Mouse (Mus musculus) CD4-positive, CD25-positive, alpha-beta regulatory T cell, adult 4 months (primary cell): ENCODE results near the gene Fam168a. TPM values are rescaled to one million over a fixed set of nuclear protein-coding genes. Genes with fewer than 3 reads are reported as not detected.
"Not testable (repeated sequence)": the region's sequence is repeated elsewhere in the genome, so short reads cannot be mapped to it uniquely, and the experiment has no call there.

Source experiments
- ATAC-seq: one replicate; pipeline ENCODE4 v1.8.0; 2017
- polyA plus RNA-seq, 2 experiments: library from polyadenylated mRNA; unstranded; fragments of 100-300 nt; shearing (Covaris generic); gene quantifications; one replicate each; pipeline ENCODE4 v1.2.1; 2017

Fam168a gene
- polyA plus RNA-seq, 2 experiments from 2014 or later: 21.6 to 32.8 TPM

DNA sequence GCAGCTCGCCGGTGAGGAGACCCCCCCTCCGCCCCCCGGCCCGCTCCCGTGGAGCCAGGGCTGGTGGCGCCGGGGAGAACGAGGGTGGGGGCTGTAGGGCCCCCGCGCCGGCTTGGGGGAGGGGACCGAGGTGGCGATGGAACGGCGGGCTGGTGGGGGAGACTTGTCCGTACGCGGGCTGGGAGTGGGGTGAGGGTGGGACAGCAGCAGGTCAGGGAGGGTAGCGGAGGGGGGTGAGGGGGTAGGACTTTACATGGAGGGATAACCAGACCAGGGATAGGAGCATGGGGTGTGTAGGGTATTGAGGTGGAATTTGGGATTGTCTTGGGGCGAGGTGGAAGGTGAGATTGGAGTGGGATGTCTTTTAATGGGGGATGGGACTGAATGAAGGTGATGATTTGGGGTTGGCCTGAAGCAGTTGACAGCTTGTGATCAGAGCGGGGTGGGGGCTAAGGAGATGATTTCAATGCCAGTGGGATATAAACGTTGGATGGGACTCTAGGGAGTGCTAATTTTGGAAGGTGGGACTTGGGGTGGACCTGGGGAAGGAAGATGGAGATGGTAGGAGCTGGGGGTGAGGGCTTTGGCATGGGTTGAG is 547 bp downstream of the Fam168a start:
- peak; percentile 7 for ATAC-seq

GRCm38 (mm10) chr7:100718741-100719140 is 12.3 kb downstream of the Fam168a start:
- no peak for ATAC-seq

GRCm38 (mm10) chr7:100722268-100722667 is 15.8 kb downstream of the Fam168a start:
- no peak for ATAC-seq

DNA sequence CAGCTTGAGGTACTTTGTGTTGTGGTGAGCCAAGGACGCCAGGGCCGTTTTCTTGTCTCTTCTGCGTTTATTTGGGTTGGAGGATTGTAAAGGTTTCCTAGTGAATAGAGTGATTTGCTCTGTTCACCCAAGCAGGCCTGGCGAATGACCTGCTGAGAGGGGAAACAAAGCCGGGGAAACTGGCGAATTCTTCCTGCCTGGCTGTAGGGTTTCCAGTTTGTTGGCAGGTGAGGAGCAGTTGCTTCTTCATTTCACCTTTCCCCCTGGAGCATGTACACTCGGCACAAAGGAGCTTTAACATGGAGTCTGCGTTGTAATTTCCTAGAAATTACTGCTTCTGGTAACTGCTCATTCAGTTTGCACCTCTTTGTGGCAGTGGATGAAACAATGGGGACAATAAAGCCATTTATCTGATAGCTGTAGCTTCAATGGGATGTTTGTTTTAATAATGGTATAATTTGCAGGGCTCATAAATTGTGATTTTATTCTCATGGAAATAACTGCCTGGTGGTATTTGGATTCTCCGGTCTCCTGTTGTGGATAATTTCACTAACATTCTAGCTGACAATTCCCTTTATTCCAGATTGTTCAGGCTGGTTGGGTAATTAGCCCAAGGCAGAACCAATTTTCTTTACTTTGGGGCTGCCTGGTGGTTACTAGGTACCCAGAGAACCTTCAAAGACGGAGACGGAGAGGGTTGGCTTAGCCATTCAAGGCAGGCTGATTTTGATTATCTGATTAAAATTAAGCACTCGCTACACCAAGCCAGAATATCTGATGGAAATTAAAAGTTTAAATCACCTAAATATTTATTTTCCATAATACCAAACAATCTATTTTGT is 17.2 kb downstream of the Fam168a start:
- ATAC-seq: no peak

- ATAC-seq: no peak
Measured at GRCm38 (mm10) chr7:100727538-100728085, 21.2 kb downstream of the Fam168a start.

- no peak for ATAC-seq
Measured at GRCm38 (mm10) chr7:100729778-100730177, 23.3 kb downstream of the Fam168a start.

GRCm38 (mm10) chr7:100732341-100733050 is 26.1 kb downstream of the Fam168a start:
- ATAC-seq: peak; percentile 77

GRCm38 (mm10) chr7:100733051-100733813 is 26.8 kb downstream of the Fam168a start:
- ATAC-seq: peak; percentile 56

- ATAC-seq: no peak
Measured at GRCm38 (mm10) chr7:100734201-100734600, 27.8 kb downstream of the Fam168a start.

DNA sequence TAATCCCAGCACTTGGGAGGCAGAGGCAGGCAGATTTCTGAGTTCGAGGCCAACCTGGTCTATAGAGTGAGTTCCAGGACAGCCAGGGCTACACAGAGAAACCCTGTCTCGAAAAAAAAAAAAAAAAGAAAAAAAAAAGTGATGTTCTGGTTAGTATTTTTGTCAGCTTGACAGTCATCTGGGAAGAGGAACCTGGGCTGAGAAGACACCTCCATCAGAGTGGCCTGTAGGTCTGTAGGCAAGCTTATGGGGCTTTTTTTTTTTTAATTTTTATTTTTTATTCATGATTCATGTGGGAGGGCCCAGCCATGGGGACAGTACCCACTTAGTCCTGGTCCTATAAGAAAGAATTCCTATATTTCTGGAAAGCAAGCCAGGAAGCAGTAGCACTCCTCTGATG is 28.5 kb downstream of the Fam168a start:
- ATAC-seq: not testable (repeated sequence)

- no peak for ATAC-seq
Measured at GRCm38 (mm10) chr7:100736131-100736530, 29.7 kb downstream of the Fam168a start.

GRCm38 (mm10) chr7:100744372-100744771 is 37.9 kb downstream of the Fam168a start:
- ATAC-seq: no peak

DNA sequence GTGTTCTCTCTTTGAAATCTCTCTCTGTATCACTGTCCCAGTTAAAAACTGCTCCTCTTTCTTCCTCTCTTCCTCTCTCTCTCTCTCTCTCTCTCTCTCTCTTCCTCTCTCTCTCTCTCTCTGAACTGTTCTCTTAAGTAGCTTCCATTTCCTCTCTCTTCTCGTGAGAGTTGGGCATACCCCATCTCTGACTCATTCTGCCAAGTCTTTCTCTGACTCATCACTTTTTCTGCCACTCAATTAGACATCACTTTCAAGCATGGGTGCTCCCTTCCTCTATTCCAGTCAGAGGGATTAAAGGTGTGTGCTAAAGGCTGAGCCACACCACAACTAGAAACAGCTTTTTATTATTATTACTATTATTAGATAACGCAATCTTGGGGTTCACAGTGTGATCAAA is 43.7 kb downstream of the Fam168a start:
- ATAC-seq: no peak

DNA sequence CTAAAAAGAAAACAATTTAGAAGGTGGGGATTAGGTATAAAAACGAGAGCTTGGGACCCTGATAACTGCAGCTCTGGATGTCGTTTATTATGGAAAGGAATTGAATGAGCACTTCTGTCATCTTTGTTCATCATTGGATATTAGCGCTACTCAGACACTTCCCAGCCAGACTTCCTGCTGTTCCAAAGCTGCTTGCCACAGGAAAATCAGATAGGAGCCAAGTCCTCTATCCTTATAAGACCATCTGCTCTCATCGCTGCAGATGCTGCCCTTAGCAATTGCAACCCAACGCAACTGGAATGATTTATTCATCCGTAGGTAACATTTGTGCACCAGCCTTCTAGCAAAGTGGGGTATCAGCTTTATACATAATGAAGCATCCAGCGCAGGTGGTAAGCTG is 52.3 kb downstream of the Fam168a start:
- no peak for ATAC-seq

GRCm38 (mm10) chr7:100762726-100763125 is 56.3 kb downstream of the Fam168a start:
- ATAC-seq: no peak

DNA sequence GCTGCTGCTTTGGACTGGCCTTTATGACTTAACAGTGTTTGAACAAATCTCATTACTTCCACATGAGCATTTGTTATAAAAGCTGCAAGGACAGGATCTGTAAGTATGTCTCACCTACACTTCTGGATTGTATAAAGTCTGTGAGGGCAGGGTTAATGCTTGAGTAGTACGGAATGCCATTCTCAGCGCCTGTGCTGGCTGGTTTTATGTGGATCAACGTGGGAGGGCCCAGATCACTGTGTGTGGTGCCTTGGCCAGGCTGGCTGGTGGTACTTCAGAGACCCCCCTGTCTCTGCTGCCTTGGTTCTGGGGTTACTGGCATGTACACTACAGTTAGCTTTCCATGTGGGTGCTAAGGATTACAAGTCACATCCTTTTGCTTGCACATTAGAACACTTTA is 61.1 kb downstream of the Fam168a start:
- no peak for ATAC-seq

DNA sequence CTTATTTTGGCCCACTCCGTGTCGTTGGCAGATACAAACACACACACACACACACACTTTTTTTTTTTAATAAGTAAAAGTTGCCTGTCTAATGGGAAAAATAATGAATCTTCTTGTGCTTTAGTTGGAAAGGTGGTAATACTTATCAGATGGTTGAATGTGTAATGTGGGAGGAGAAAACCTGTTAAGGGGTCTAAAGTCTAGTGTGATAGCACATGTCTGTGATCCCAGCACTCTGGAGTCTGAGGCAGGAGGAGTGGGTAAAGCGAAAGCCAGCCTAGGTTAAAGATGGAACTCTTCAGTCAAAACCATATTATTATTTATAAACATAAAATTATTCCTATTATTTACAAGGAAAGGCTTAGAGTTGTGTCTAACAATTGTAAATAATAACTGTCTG is 61.6 kb downstream of the Fam168a start:
- ATAC-seq: no peak

DNA sequence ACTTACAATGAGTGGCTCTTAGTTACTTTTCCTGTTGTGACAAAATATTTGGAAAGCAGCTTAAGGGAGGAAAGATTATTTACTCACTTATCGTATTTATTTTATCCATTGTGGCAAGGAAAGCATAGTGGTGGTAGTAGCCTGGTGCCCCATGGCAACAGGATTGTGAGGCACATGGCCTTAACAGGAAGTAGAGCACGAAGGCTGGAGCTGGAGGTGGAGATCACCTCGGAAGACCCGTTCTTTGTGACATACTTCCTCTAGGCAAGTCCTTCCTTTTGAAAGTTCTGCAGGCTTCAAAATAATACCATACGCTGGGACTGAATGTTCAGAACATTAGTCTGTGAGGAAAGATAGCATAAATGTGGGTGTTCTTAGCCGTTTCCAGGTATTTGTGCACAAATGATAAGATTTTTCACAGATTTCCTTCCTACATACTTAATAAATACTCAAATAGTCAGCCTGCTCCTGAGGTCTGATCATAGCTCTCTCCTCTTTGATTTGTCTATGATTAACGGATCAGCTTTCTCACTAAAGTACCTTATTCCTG is 63.2 kb downstream of the Fam168a start:
- no peak for ATAC-seq

DNA sequence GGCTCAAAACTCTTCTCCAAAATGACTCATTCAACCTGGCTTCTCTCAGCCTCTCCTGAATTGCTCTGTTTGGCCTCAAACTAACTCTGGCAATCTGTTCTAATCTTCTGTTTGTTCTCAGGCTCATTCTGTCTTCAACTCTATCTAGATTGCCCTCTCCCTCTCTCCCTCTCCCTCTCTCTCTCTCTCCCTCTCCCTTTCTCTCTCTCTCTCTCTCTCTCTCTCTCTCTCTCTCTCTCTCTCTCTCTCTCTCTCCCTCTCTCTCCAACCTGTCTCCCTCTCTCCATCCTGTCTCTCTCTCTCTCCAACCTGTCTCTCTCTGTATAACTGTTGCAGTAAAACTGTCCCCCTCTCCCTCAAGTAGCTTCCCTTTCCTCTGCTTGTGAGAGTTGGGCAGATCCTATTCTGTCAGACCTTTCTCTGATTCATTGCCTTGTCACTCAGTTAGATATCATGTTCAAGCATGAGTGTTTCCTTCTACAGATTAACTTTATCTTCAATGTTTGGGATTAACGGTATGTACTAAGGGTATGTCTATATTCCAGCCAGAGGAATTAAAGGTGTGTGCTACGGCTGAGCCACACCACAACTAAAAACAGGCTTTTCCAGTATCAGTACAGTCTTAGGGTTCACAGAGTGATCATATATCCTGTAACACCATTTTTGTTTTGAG is 64.4 kb downstream of the Fam168a start:
- no peak for ATAC-seq

GRCm38 (mm10) chr7:100774189-100774588 is 67.8 kb downstream of the Fam168a start:
- no peak for ATAC-seq

GRCm38 (mm10) chr7:100775810-100776209 is 69.4 kb downstream of the Fam168a start:
- no peak for ATAC-seq

DNA sequence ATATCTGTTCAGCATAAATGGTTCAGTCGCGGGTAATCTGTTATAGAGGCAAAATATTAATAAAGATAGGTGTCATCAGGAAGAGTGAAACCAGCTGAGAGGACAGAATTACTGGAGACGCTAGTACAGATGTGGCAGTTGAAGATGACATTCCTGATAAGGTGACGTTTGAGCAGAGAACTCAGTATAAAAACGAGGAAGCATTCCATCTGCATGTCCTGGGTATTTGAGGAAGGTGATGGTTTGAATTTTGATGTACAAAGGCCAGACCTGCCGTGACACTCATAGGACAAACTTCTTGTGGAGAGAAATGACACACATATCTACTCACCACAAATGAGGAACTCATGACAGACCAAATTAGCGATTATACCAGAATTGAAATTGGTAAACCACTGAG is 73.8 kb downstream of the Fam168a start:
- ATAC-seq: no peak
